Mouse (Mus musculus) brain, embryonic 14.5 days (tissue): ENCODE results near the gene Comp.

Experiments used
- CTCF ChIP-seq: fragments of 200-500 bp; IDR thresholded peaks from 2 replicates; pipeline ENCODE4 v1.5.1; 2012; ENCODE audit warnings: inconsistent platforms, mild to moderate bottlenecking, moderate library complexity, borderline replicate concordance; ENCODE audit not compliant: insufficient read depth, insufficient read length; ENCODE audit errors: extremely low read depth
- POLR2A ChIP-seq: fragments of 200-500 bp; IDR thresholded peaks from 2 replicates; pipeline ENCODE4 v1.6.1; 2012; ENCODE audit warnings: mild to moderate bottlenecking, inconsistent platforms, borderline replicate concordance; ENCODE audit not compliant: poor library complexity, insufficient read depth, insufficient read length, severe bottlenecking; ENCODE audit errors: extremely low read depth

DNA sequence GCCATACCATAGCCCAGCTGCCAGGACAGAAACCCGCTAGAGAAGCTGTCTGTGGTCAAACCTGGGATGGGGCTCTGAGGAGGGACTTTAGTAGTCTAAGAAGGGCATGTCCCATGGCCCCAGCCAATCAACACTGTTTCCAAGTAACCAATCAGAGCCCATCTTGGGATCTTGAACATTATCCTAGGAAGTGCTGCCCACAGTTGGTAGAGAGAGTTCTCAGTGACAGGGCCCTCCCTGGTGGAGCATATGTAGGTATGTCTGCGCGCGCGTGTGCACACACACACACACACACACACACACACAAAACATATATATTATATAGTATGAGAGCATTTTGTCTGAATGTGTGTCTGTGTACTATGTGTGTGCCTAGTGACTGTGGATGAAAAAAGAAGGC lies 19.7 kb downstream of the Comp start:
- no peak for TF ChIP-seq POLR2A
- TF ChIP-seq CTCF: no peak
